Mouse (Mus musculus) regulatory T cell (primary cell): Measurements from ENCODE around the gene Nt5m.

ENCODE experiments used
- in situ Hi-C: fragments of 300-600 bp; cut with MboI, MseI; formaldehyde crosslinking; loops from one replicate; pipeline ENCODE4 v1.15.1; 2025; ENCODE audit warnings: high pct_unique_total_duplicates

Gene Nt5m

GRCm38 (mm10) chr11:59902045-59902726 lies 62.9 kb downstream of the Nt5m start:
- in situ Hi-C loops = no loop called here

DNA sequence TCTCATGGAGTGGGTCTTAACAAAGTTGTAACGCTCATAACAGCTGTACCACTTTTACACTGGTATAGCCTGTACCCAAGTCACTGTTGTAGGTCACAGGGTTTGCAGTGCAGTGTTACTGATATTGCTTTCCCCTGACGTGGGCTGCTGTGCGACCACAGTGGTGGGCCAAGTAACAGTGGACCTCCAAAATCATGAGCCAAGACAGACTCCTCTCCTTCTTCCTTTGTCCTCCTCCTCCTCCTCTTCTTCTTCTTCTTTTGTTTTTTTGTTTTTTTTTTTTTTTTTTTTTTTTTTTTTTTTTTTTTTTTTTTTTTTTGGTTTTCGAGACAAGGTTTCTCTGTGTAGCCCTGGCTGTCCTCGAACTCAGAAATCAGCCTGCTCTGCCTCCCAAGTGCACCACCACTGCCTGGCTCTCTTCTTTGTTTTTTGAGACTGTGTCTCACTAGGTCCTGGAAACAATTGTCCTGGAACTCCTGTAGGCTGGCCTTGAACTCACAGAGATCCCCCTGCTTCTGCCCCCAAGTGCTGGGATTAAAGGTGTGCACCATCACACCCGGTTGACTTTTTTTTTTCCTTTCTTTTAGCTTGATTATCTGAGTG lies 67.4 kb downstream of the Nt5m start:
- in situ Hi-C loops = no loop called here

- in situ Hi-C loops = no loop called here
These were observed 69.2 kb downstream of the Nt5m start for GRCm38 (mm10) chr11:59908446-59908845.

DNA sequence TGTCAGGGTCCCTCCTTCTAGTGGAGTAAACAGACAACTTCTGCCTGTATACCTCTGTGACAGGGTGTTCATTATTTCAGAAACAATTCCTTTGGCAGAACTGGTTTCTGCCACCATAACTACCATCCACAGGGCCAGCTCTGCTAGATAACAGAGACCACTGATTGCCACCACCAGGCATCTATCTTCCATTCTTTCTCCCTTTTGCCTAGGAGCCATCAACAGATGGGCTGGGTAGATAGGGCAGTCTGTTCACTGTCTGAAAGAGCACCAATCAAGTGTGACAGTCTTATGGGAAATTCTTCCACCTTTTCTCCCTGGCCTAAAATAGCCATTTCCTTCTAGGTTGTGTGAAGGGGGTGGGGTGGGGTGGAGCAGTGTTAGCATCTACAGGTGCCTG lies 71.3 kb downstream of the Nt5m start:
- in situ Hi-C loops = no loop called here

GRCm38 (mm10) chr11:59911523-59911922 lies 72.3 kb downstream of the Nt5m start:
- in situ Hi-C loops = no loop called here

DNA sequence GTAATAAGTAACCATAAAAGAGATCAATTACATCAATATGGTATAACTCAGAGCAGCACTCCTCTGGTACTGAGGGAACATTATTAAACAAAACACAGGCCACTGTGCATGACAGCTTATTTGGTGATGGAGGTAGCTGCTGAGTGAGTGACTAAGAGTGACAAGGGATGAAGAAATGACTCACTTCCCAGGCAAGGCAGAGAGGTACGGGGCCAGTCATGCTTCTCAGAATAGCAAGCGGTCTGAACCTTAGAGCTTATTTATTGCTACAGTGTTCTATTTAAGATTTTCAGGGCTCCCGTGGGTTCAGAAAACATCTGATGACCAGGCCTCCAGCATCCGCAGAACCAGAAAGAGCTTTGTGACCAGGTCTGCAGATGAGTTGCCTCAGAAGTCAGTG lies 74.5 kb downstream of the Nt5m start:
- in situ Hi-C loops = no loop called here

DNA sequence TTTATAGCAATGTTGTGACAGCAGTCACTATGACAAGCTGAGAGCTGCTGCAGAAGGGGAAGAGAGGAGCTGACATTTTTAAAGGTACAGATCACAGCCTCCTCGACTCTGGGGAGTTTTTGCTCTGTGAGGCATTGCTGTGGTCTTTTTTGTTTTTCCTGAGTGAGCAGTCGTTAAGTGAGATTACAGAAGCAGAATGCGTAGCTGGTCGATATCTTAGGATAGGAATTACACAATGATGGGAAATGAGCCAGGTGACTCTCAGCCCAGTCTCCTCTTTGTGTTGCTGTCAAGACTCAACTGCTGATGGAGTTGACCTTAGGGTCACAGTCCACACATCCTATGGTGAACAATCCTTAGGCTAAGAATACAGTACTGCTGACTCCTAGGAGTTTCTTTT lies 78.8 kb downstream of the Nt5m start:
- in situ Hi-C loops = no loop called here

DNA sequence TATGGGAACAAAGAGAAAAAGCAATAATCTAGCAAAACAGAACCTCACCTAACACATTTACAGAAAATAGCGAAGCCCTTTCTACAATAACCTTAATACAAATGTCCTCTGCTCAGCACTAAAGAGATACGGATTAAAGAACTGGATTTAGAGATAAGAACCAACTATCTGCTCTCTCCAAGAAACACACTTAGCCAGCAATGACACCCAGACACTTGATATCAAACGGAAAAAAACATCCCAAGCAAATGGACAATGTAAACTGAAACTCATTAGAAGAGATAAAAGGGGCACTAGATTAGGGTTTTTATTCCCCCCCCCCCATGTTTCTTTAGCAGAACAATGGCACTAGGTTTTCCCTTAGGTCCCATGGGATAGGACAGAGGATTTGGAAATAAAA lies 80.2 kb downstream of the Nt5m start:
- in situ Hi-C loops = no loop called here

- in situ Hi-C loops = no loop called here
These were observed 81.1 kb downstream of the Nt5m start for GRCm38 (mm10) chr11:59920331-59920730.

DNA sequence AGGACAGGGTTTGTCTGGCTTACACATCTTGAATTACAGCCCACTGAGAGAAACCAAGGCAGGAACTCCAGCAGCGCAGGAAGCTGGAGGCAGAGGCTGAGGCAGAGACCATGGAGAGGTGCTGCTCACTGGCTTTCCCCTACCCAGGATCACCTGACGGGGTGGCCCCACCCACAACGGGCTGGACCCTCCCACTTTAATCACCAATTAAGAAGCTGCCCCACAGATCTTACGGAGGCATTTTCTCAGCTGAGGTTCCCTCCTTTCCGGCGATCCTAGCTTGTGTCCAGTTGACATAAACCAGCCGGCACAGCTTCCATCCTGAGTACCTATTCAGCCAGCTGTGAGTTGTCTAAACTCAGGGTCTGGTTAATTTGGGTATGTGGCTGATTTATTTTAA lies 82.0 kb downstream of the Nt5m start:
- in situ Hi-C loops = no loop called here

- in situ Hi-C loops = no loop called here
These were observed 90.8 kb downstream of the Nt5m start for GRCm38 (mm10) chr11:59930031-59930430.
